Mouse (Mus musculus) bone marrow, adult 2 months (tissue): Measurements from ENCODE around the gene Fa2h.
A peak's percentile ranks its signal among the peaks of the same experiment; 100 is the strongest.

Experiments used
- CTCF ChIP-seq: fragments of 200-500 bp; IDR thresholded peaks from 2 replicates; pipeline ENCODE4 v1.5.1; 2011; ENCODE audit warnings: low read length, control low read depth; ENCODE audit not compliant: control insufficient read depth, insufficient read depth
- POLR2A ChIP-seq: fragments of 200-500 bp; IDR thresholded peaks from 2 replicates; pipeline ENCODE4 v1.6.1; 2011; ENCODE audit warnings: low read depth, mild to moderate bottlenecking, control low read depth, low read length, borderline replicate concordance; ENCODE audit not compliant: control insufficient read depth

DNA sequence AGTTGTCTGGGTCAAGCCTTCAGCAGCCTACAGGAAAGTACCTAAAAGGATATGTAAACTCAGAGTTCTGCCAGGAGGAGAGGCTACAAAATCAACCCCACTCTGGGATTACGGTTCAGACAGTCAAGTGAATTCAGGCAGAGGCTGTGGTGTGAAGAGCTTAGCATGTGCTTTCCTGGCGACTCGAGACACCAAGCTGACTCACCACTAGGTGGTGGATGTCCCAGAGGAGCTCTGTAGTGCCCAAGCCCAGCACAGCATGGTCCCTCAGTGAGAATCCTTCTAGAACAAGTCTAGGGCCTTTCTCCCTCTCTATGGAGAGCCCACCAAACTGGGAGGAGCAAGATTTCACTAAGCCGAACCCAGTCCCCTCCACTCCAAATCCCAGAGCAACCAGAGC is 9.8 kb upstream of the Fa2h start:
- TF ChIP-seq CTCF (peak; percentile 38; the same call in 1 of the 2 replicates), POLR2A (no peak)
